Comparison of ENCODE assay signal across 8 mouse cellular contexts in genomic region chr19:3906795-3907786, GRCm38 (mm10). TPM values are rescaled to one million over a fixed set of nuclear protein-coding genes. Genes with fewer than 3 reads are reported as not detected.
DNase-seq lines count a peak whose midpoint lies in the region; ATAC-seq and TF ChIP-seq lines count a peak whose summit lies in the region.

Gene Tcirg1, minus strand, starts transcription at chr19:3907133.

- intact Hi-C loops in left cerebral cortex, adult 2 months (cut with DNase I): loop anchor here (5.0 kb wide), 1 partner anchor 55 kb away; the partner anchor contains the start of gene Chka

- H3K4me2 ChIP-seq in hindbrain, embryonic 14.5 days (replicated peaks): peak within 1 kb of the TSS; percentile 61

- no peak; the same call in 1 of the 2 replicates for ATAC-seq in hindbrain, embryonic 14.5 days (ENCODE audit: low FRiP score)

- H3K27ac ChIP-seq in hindbrain, embryonic 14.5 days: no peak within 1 kb of the TSS
- peak within 1 kb of the TSS; percentile 26 for H3K27ac ChIP-seq in left cerebral cortex, adult 2 months
- peak within 1 kb of the TSS; percentile 100 for H3K27ac ChIP-seq in macrophage

- 7% methylated on average over 36 of the region's 36 CpGs for WGBS in hindbrain, embryonic 14.5 days
- WGBS in macrophage (ENCODE audit: missing documents): 4% methylated on average over 35 of the region's 36 CpGs

- peaks cover 9% of the 10 kb centered on the region for H3K4me1 ChIP-seq in hindbrain, embryonic 14.5 days (replicated peaks; ENCODE audit: control insufficient read depth, insufficient read depth, low read length)

- peaks cover 36% of the 10 kb centered on the region for H3K36me3 ChIP-seq in hindbrain, embryonic 14.5 days (replicated peaks; ENCODE audit: control insufficient read depth, insufficient read depth)
- H3K36me3 ChIP-seq in macrophage (ENCODE audit: inconsistent target): peaks cover 33% of the 10 kb centered on the region; the same call in 1 of the 2 replicates

- DNase-seq in Muller cell, postnatal 12 days (ENCODE audit: inconsistent ontology term): peak; percentile 84
- peak; percentile 61 to 70 for DNase-seq in cerebellum, postnatal 10 days
- DNase-seq in gastrocnemius, adult 18-20 months (ENCODE audit: low spot score): peak; percentile 76
- DNase-seq in hindbrain, embryonic 14.5 days (ENCODE audit: low spot score): peak; percentile 40
- DNase-seq in left cerebral cortex, adult 2 months (ENCODE audit: extremely low spot score in 1 of 2, low spot score in 2 of 2): peak; percentile 59 to 64
- DNase-seq in right cerebral cortex, adult 2 months (ENCODE audit: low spot score in 2 of 2): peak; percentile 50 to 63
- DNase-seq in urinary bladder, postnatal 36 days (ENCODE audit: low spot score in 2 of 2): peak; percentile 83 to 85

- TF ChIP-seq CTCF in left cerebral cortex, adult 2 months (IDR thresholded peaks at IDR 0.05): no peak

- H3K9ac ChIP-seq in hindbrain, embryonic 14.5 days: peak within 1 kb of the TSS; percentile 49

- no peaks in the 10 kb centered on the region for H3K9me3 ChIP-seq in hindbrain, embryonic 14.5 days (ENCODE audit: control insufficient read depth, low read length)

- peaks cover 92% of the 10 kb centered on the region for H3K79me2 ChIP-seq in macrophage (ENCODE audit: inconsistent target)

- H3K27me3 ChIP-seq in hindbrain, embryonic 14.5 days (ENCODE audit: control insufficient read depth, insufficient read depth, low read length): no peaks in the 10 kb centered on the region

- H3K4me3 ChIP-seq in hindbrain, embryonic 14.5 days (replicated peaks; ENCODE audit: low read length): peak within 1 kb of the TSS; percentile 34
- H3K4me3 ChIP-seq in left cerebral cortex, adult 2 months: peak within 1 kb of the TSS; percentile 51
- peak within 1 kb of the TSS; percentile 76 for H3K4me3 ChIP-seq in macrophage (ENCODE audit: inconsistent target)

RNA-seq across cellular contexts. Expression of gene Tcirg1, which starts in this region (rescaled TPM):
- 1 to 10 TPM; 2.5 to 4.0 TPM for total RNA-seq in gastrocnemius, adult 18-20 months (2021)
- 11.6 and 13.3 TPM in 2 replicates for polyA plus RNA-seq in hindbrain, embryonic 14.5 days (2014; fragmentation: Nextera tagmentation; extraction: Ambion mirVana)
- 10 to 100 TPM; 14.9 to 20.1 TPM for total RNA-seq in left cerebral cortex, adult 2 months (2021)
- 1,000 to 10,000 TPM; 2,108 to 6,099 (median 4,045) TPM for total RNA-seq in macrophage (2018; cell fraction: chromatin; rRNA removed)
- total RNA-seq in macrophage (2018; cell fraction: cytosol; rRNA removed): 100 to 1,000 TPM; 327 to 726 (median 484) TPM
- 1,000 to 10,000 TPM; 1,431 to 3,048 (median 2,231) TPM for total RNA-seq in macrophage (2018; cell fraction: nucleus; rRNA removed)
- 359 to 665 TPM (median 410 TPM) in 3 replicates for polyA plus RNA-seq in macrophage (2018)

Comparison
In these comparisons a context has a peak if more than half of its experiments do, and no peak if none do; other contexts are left out.
1. RNA of gene Tcirg1 (polyA plus RNA-seq): 359 to 665 TPM in macrophage; 11.6 to 13.3 TPM in hindbrain, embryonic 14.5 days; every median in the first group is over 10 times any median in the second.
2. Peak in every context shown above with its lines, with median percentiles within 50 percentile points of each other: DNase-seq and H3K4me3 ChIP-seq.